Mouse (Mus musculus) olfactory bulb, adult 2 months (tissue): Measurements from ENCODE around the gene Aldh1a2.

Source experiments
- CTCF ChIP-seq: fragments of 200-500 bp; IDR thresholded peaks from 2 replicates; pipeline ENCODE4 v1.5.1; 2012; ENCODE audit warnings: low read depth, mild to moderate bottlenecking, low read length, moderate library complexity; ENCODE audit not compliant: insufficient read depth
- POLR2A ChIP-seq: fragments of 200-500 bp; IDR thresholded peaks from 2 replicates; pipeline ENCODE4 v1.6.1; 2012; ENCODE audit warnings: mild to moderate bottlenecking, low read depth, low read length, moderate library complexity; ENCODE audit not compliant: insufficient read depth

GRCm38 (mm10) chr9:71168511-71168910 lies 47.1 kb upstream of the Aldh1a2 start, which contains the start of gene Aqp9:
- TF ChIP-seq POLR2A, result no peak
- TF ChIP-seq CTCF, result no peak
